Mouse (Mus musculus) kidney, adult 2 months (tissue): ENCODE data around the gene Spire2.

Experiments used
- CTCF ChIP-seq: fragments of 200-500 bp; conservative IDR thresholded peaks from 2 replicates; pipeline ENCODE4 v1.5.1; 2011; ENCODE audit warnings: low read depth, mild to moderate bottlenecking, control low read depth, low read length, moderate library complexity, mixed read lengths; ENCODE audit not compliant: insufficient read depth, insufficient read length
- POLR2A ChIP-seq: fragments of 200-500 bp; IDR thresholded peaks from one replicate; pipeline ENCODE4 v1.6.1; 2011; ENCODE audit warnings: low read depth, low read length, control low read depth

DNA sequence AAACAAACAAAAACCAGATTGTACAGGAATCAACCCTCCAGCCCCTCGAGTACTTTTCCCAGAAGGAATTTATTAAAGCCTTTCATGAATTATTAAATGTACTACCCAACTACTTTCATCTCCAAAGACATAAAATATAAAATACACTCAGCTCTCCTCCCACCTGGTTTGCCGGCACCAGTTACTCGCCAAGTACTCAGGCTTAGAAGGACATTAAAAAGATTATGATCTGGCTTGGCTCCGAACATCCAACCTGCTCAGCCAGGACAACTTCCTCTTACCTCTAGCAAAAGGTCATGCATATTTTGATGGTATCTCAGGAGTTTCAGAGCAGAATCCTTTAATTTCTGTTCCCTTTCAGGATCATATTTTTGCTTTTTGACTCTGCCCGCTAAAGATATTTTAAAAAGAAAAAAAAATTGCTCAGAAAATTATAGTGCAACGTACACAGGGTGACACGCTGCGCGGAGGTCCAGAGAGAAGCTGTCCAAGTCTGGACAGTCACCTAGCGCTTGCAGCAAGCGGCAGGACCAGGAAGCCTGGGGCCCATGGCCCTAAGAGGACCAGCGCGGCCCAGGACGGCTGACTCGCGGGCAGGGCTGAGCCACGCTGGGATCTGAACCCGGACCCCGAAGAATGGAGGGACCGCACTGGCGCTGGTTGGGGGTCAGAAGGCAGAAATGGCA is 14.6 kb upstream of the Spire2 start:
- TF ChIP-seq CTCF: no peak
- TF ChIP-seq POLR2A: no peak
